Mouse (Mus musculus) midbrain, embryonic 16.5 days (tissue): ENCODE measurements around the gene Ces1d. TPM values are rescaled to one million over a fixed set of nuclear protein-coding genes. Genes with fewer than 3 reads are reported as not detected.

Source experiments
- ATAC-seq: fragments of 200-750 bp; cut with Nextera tagmentation; 2 replicates; pipeline ENCODE4 v1.8.0; 2017; ENCODE audit warnings: moderate TSS enrichment
- H3K27ac ChIP-seq: fragments of 300-500 bp; sonication (generic); 2 replicates; pipeline ENCODE4 v1.5.1; 2014; ENCODE audit warnings: mild to moderate bottlenecking, low read length, mixed read lengths
- H3K27me3 ChIP-seq: fragments of 300-500 bp; sonication (generic); 2 replicates; pipeline ENCODE4 v1.6.1; 2014; ENCODE audit warnings: low read depth, low read length, mixed read lengths; ENCODE audit not compliant: control insufficient read depth, insufficient read depth
- H3K36me3 ChIP-seq: fragments of 300-500 bp; sonication (generic); 2 replicates; pipeline ENCODE4 v1.6.1; 2014; ENCODE audit warnings: mild to moderate bottlenecking, low read length, moderate library complexity, mixed read lengths; ENCODE audit not compliant: control insufficient read depth, insufficient read depth
- H3K4me1 ChIP-seq: fragments of 300-500 bp; sonication (generic); 2 replicates; pipeline ENCODE4 v1.6.1; 2014; ENCODE audit warnings: mild to moderate bottlenecking, low read length, mixed read lengths; ENCODE audit not compliant: control insufficient read depth, insufficient read depth
- H3K4me2 ChIP-seq: fragments of 300-500 bp; sonication (generic); 2 replicates; pipeline ENCODE4 v1.6.1; 2014; ENCODE audit warnings: mild to moderate bottlenecking, low read length, mixed read lengths
- H3K4me3 ChIP-seq: fragments of 300-500 bp; sonication (generic); 2 replicates; pipeline ENCODE4 v1.5.1; 2014; ENCODE audit warnings: low read depth, mild to moderate bottlenecking, low read length, moderate library complexity, mixed read lengths
- H3K9ac ChIP-seq: fragments of 300-500 bp; sonication (generic); 2 replicates; pipeline ENCODE4 v1.6.1; 2014; ENCODE audit warnings: low read depth, low read length, mixed read lengths
- H3K9me3 ChIP-seq: fragments of 300-500 bp; sonication (generic); replicated peaks from 2 replicates; pipeline ENCODE4 v1.6.1; 2014; ENCODE audit warnings: mild to moderate bottlenecking, low read length, mixed read lengths; ENCODE audit not compliant: control insufficient read depth, poor library complexity, severe bottlenecking
- WGBS: fragments of 180-500 bp; shearing (Covaris S2); extraction: QIAGEN DNeasy Blood & Tissue Kit; methylation state at CpG from one replicate; pipeline ENCODE4 v1.1.7; 2014; 5-methylcytosine and 5-hydroxymethylcytosine counted together
- polyA plus RNA-seq: library from polyadenylated mRNA; unstranded; fragments of >200 nt; fragmentation: Nextera tagmentation; extraction: Ambion mirVana; gene quantifications from 2 replicates; pipeline ENCODE4 v1.2.1, GENCODE M21; 2015

Ces1d gene
- polyA plus RNA-seq, 1 experiment from 2014 or later, result 0.59 TPM

GRCm38 (mm10) chr8:93171846-93172590, 25.6 kb downstream of the Ces1d start:
- no peak overlapping the region for H3K4me3 ChIP-seq
- H3K4me1 ChIP-seq, result no peaks in the 10 kb centered on the region
- H3K9ac ChIP-seq, result no peak overlapping the region
- H3K36me3 ChIP-seq, result no peaks in the 10 kb centered on the region
- 50% methylated on average over 1 of the region's 1 CpGs for WGBS
- H3K9me3 ChIP-seq, result no peaks in the 10 kb centered on the region
- H3K27ac ChIP-seq, result no peak overlapping the region
- no peak for ATAC-seq
- H3K27me3 ChIP-seq, result no peaks in the 10 kb centered on the region
- no peak overlapping the region for H3K4me2 ChIP-seq

DNA sequence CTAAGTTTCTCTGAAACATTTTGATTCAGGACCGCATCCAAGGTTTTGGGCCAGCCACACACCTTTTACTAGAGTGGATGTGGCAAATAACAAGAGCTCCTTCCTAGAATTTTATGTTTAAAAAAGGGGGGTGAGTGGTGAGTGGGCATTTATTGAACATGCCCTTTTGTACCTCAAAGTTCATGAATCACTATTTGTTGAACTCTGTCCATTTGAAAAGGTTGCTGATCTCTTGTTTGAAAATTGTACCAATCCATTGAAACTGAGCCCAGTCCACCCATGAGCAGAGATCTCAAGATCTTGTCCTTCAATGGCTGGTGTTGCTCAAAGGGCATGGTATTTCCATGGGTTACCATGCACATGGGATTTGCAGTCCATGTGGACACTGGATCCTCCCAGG, 34.3 kb downstream of the Ces1d start:
- no peak overlapping the region for H3K9ac ChIP-seq
- 100% methylated on average over 1 of the region's 1 CpGs for WGBS
- ATAC-seq, result no peak

DNA sequence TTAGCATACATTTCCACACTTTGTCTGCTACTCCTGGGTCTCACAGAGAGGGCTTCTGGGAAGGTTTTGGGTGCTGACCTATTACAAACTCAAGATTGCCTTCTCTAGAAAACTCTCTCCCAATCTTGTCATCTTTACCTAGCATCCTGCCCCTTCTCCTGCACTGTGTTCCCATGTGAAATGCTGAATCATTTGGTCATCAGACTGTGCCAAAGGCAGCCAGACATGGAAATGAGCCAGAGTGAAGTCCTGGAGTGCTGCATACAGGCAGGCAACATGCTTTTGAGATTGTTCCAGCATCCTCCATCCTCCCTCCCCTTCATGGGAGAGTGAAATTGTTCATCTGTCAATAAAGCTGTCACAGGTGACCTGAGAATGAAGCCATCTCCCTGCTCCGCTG, 46.2 kb downstream of the Ces1d start:
- Histone ChIP-seq H3K36me3 (no peaks in the 10 kb centered on the region), H3K4me3 (no peak overlapping the region), H3K9ac (no peak overlapping the region), H3K27ac (no peak overlapping the region), H3K27me3 (no peaks in the 10 kb centered on the region), H3K4me1 (no peaks in the 10 kb centered on the region), H3K4me2 (no peak overlapping the region), H3K9me3 (no peaks in the 10 kb centered on the region)
- no peak for ATAC-seq
- 77% methylated on average over 1 of the region's 1 CpGs for WGBS

More for the DNA sequence above, 34.3 kb downstream of the Ces1d start:
- H3K27me3 ChIP-seq, result no peaks in the 10 kb centered on the region
- H3K4me1 ChIP-seq, result no peaks in the 10 kb centered on the region
- H3K36me3 ChIP-seq, result no peaks in the 10 kb centered on the region
- H3K9me3 ChIP-seq, result no peaks in the 10 kb centered on the region
- no peak overlapping the region for H3K4me3 ChIP-seq
- H3K4me2 ChIP-seq, result no peak overlapping the region
- no peak overlapping the region for H3K27ac ChIP-seq

GRCm38 (mm10) chr8:93147331-93147730, 50.3 kb downstream of the Ces1d start:
- Histone ChIP-seq H3K9me3 (no peaks in the 10 kb centered on the region), H3K36me3 (no peaks in the 10 kb centered on the region), H3K4me1 (no peaks in the 10 kb centered on the region), H3K4me2 (no peak overlapping the region), H3K27ac (no peak overlapping the region), H3K27me3 (no peaks in the 10 kb centered on the region), H3K4me3 (no peak overlapping the region), H3K9ac (no peak overlapping the region)
- no peak for ATAC-seq

DNA sequence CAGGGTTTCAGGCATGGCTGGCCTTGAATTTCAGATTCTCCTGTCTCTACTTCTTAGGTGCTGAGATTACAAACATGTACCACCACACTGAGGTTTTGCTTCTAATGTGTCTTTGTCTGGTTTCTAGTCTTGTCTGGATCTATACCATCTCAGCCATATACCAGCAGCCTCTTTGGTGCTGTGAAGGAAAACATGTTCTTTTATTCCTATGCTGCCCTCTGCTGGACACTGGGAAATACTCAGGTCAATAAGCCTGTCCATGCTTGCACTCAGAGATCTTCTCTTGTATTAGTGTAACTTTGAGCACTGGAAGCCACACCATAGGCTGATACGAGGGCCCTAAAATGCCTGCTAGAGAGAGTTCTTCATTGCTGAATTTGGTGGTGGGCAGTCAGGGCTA, 56.9 kb downstream of the Ces1d start:
- Histone ChIP-seq H3K36me3 (no peaks in the 10 kb centered on the region), H3K4me2 (no peak overlapping the region), H3K9me3 (no peaks in the 10 kb centered on the region), H3K4me3 (no peak overlapping the region), H3K4me1 (no peaks in the 10 kb centered on the region), H3K9ac (no peak overlapping the region), H3K27me3 (no peaks in the 10 kb centered on the region), H3K27ac (no peak overlapping the region)
- WGBS, result 40% methylated on average over 1 of the region's 1 CpGs
- ATAC-seq, result no peak

- H3K4me3 ChIP-seq, result no peak overlapping the region
- H3K9ac ChIP-seq, result no peak overlapping the region
- no peaks in the 10 kb centered on the region for H3K36me3 ChIP-seq
- H3K27ac ChIP-seq, result no peak overlapping the region
- H3K27me3 ChIP-seq, result no peaks in the 10 kb centered on the region
- WGBS, result 93% methylated on average over 2 of the region's 2 CpGs
- no peak overlapping the region for H3K4me2 ChIP-seq
- H3K9me3 ChIP-seq, result no peaks in the 10 kb centered on the region
- no peaks in the 10 kb centered on the region for H3K4me1 ChIP-seq
- ATAC-seq, result no peak
Observed at GRCm38 (mm10) chr8:93132196-93132595, 65.4 kb downstream of the Ces1d start.

- no peak for ATAC-seq
- H3K27me3 ChIP-seq, result no peaks in the 10 kb centered on the region
- no peak within 1 kb of the TSS for H3K27ac ChIP-seq
- no peak within 1 kb of the TSS for H3K4me3 ChIP-seq
- no peaks in the 10 kb centered on the region for H3K36me3 ChIP-seq
- no peaks in the 10 kb centered on the region for H3K9me3 ChIP-seq
- no peak within 1 kb of the TSS for H3K4me2 ChIP-seq
- H3K9ac ChIP-seq, result no peak within 1 kb of the TSS
- WGBS, result 87% methylated on average over 3 of the region's 3 CpGs
- H3K4me1 ChIP-seq, result no peaks in the 10 kb centered on the region
Observed at GRCm38 (mm10) chr8:93131233-93131980, 66.2 kb downstream of the Ces1d start, which contains the start of gene Ces1c. TSS of gene Ces1c (minus strand) at chr8:93131283.

DNA sequence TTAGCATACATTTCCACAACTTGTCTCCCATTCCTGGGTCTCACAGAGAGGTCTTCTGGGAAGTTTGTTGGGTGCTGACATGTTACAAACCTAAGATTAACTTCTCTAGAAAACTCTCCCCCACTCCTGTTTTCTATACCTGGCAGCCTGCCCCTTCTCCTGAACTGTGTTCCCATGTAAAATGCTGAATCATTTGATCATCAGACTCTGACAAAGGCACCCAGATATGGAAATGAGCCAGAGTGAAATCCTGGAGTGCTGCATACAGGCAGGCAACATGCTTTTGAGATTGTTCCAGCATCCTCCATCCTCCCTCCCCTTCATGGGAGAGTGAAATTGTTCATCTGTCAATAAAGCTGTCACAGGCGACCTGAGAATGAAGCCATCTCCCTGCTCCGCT, 71.2 kb downstream of the Ces1d start:
- Histone ChIP-seq H3K4me3 (no peak overlapping the region), H3K9ac (no peak overlapping the region), H3K27me3 (no peaks in the 10 kb centered on the region), H3K4me1 (no peaks in the 10 kb centered on the region), H3K36me3 (no peaks in the 10 kb centered on the region), H3K9me3 (no peaks in the 10 kb centered on the region), H3K27ac (no peak overlapping the region), H3K4me2 (no peak overlapping the region)
- no peak for ATAC-seq
- WGBS, result 74% methylated on average over 2 of the region's 2 CpGs

GRCm38 (mm10) chr8:93122005-93122404, 75.6 kb downstream of the Ces1d start:
- no peak overlapping the region for H3K4me2 ChIP-seq
- WGBS, result 98% methylated on average over 1 of the region's 1 CpGs
- no peaks in the 10 kb centered on the region for H3K36me3 ChIP-seq
- no peak for ATAC-seq
- no peak overlapping the region for H3K9ac ChIP-seq
- no peaks in the 10 kb centered on the region for H3K9me3 ChIP-seq
- H3K27me3 ChIP-seq, result no peaks in the 10 kb centered on the region
- no peaks in the 10 kb centered on the region for H3K4me1 ChIP-seq
- no peak overlapping the region for H3K27ac ChIP-seq
- no peak overlapping the region for H3K4me3 ChIP-seq
